Mouse (Mus musculus): Measurements from ENCODE around the gene Gpx4.
"Not testable (repeated sequence)": the region's sequence is repeated elsewhere in the genome, so short reads cannot be mapped to it uniquely, and the experiment has no call there.

The Gpx4 gene

DNA sequence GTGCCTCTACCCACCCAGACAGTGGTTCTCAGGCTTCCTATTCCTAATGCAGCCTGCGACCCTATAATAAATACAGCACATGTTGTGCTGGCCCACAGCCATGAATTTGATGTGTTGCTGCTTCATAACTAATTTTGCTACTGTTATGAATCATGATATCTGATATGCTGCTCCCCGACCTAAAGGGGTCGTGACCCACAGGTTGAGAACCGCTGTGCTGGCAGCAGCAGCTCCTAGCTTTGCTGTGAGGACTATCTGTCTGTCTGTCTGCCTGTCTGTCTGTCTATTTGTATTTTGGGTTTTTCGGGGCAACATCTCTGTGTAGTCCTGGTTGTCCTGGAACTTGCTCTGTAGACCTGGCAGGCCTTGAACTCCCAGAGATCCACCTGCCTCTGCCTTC, 23.2 kb upstream of the Gpx4 start:
- no peak for DNase-seq (ENCODE audit: low spot score)

DNA sequence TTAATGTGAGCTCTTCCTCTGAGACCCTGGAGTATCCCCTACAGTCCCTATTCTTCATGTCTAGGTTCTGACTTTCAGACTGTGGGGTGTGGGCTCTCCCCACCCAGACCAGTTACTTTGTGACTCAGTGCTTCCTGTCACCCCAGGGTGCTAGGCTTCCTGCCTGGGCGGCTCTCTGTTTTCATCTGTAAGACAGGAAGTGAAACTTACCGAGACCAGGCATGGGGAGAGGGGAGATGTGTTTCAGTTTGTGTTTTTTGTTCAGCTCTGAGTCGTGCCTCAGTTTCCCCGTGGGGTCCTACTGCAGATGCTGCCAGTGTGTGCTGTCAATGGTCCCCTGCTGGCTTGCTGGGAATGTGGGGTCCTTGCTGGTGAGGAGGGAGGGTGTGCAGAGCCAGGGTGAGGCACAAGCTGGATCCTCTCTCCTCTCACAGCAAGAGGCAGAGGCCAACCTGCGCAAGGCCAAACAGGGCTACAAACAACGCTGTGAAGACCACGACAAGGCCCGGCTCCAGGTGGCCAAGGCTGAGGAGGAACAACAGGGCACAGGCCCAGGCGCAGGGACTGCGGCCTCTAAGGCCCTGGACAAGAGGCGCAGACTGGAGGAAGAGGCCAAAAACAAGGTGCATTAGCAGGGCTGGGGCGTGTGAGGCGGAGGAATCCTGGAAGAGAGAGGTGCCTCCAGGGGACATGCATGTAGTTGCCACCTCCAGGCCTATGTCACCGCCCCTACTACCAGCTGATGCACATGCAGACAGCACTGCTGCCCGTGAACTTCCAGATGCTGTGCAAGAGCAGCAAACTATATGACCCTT, 22.5 kb upstream of the Gpx4 start:
- no peak for DNase-seq (ENCODE audit: low spot score)

DNA sequence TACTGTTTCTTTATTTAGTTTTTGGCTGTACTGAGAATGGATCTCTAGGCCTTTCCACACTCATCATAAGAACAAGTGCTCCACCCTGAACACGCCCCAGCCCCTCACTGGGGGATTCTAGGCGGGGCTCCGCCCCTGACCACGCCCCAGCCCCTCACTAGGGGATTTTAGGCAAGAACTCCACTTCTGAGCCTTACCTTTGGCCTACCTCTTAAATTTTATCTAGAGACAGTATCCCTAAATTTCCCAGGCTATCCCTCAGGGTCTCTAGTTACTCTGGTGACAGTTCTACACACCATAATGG, 22.0 kb upstream of the Gpx4 start:
- DNase-seq (ENCODE audit: low spot score) = no peak

DNA sequence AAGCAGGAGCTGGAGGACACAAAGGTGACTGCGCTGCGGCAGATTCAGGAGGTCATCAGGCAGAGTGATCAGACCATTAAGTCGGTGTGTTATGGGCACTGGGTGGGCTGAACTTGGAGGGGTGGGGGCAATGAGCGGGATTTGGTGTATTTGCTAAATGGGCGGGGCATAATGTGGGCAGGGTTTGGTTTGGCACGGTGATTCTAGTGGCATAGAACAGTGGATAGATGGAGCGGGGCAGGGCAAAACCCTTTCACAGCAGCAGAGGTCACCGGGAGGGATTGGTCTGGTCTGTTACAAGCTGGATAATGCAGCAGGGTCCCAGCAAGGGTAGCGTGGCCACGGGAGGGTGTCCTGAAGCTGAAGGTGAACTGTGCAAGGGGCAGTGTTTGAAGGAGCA, 21.5 kb upstream of the Gpx4 start:
- no peak for DNase-seq (ENCODE audit: low spot score)

DNA sequence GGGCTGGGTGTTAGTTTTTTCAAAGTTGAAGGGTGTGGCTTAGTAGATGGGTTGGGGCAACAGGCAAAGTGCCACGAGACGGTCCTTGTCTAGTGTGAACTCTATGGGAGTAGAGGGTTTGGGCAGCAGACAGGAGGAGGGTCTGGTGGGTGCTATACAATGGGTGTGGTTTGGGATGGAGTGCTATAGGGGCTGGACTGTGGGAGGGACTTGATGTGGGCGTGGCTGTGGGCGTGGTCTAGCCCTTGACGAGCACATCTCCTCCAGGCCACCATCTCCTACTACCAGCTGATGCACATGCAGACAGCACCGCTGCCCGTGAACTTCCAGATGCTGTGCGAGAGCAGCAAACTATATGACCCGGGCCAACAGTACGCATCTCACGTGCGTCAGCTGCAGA, 21.1 kb upstream of the Gpx4 start:
- no peak for DNase-seq (ENCODE audit: low spot score)

DNA sequence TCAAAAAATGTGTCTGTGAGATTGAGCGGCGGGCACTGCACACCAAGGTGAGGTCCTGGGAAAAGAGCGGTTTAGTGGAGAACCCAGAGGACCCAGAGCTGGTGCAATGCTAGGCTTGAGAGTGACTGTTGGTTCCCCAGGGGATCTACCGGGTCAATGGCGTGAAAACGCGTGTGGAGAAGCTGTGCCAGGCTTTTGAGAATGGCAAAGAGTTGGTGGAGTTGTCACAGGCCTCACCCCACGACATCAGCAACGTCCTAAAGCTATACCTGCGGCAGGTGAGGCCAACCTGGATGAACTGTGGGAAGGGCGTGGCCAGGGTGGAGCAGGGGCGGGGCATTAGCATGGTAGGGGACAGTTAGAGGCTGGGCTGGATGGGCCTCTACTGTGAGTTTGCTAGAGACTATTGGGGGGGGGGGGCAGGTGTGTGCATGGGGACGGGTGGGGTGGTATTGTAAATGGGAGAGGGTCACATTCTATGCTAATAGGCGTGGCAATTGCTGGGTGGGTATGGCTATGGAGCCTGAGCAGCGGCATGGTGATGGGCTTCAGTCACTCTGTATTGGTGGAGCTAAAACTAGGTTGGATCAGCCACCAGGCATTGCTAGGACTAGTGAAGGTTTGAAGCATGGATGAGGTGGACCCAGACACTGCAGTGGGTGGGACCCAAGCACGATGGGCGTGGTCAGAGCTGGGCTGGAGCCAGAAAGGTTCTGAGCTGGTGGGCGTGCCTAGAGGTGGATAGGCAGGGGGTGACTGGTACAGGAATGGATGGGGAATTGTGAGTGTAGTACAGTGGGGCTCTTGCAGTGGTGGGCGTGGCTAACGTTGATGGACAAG, 19.1 kb upstream of the Gpx4 start:
- DNase-seq (ENCODE audit: low spot score) = no peak

DNA sequence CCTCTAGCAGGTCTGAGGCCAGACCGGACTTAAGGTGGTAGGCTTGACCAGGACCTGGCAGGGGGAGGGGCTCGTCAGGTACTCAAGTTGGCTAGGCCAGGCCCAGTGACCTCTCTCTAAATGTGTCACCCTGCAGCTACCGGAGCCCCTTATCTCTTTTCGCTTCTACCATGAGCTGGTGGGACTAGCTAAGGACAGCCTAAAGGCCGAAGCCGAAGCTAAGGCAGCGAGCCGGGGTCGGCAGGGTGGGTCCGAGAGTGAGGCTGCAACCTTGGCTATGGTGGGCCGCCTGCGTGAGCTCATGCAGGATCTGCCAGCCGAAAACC, 18.5 kb upstream of the Gpx4 start:
- DNase-seq (ENCODE audit: low spot score) = no peak

DNA sequence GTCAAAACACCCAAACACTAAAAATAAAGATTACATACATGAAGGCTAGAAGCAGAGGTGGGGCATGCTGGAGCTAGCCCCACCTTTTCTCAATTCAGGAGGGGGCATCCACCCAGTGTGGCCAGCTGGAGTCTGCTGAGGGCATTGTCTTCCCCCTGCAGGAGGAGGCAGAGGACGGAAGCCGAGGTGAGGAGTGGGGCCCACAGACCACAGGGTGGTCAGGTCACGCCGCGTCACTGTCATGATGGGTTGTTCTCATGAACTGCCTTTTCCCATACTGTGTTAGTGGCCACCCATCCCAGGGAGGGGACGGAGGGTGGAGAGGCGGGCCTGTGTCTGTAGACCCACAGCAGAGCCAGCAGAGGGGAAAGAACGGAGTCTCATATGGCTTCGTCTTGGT, 16.8 kb upstream of the Gpx4 start:
- DNase-seq (ENCODE audit: low spot score) = no peak

DNA sequence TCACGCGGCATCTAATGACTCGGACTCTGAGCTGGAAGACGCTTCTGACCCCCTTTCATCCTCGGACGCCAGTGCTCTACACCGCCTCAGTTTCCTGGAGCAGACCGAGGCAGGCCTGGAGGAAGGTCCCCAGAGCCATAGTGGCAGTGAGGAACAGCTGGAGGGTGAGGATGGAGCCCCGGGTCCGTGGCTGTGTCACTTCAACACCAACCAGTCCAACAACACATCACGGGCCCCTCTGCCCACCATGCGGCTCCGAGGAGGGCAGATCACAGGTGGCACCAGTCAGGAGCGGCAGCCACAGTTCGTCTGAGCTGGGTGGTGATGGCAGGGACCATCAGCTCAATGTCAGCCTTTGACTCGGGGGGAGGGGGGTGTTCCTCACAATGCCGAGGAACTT, 16.2 kb upstream of the Gpx4 start:
- no peak for DNase-seq (ENCODE audit: low spot score)

DNA sequence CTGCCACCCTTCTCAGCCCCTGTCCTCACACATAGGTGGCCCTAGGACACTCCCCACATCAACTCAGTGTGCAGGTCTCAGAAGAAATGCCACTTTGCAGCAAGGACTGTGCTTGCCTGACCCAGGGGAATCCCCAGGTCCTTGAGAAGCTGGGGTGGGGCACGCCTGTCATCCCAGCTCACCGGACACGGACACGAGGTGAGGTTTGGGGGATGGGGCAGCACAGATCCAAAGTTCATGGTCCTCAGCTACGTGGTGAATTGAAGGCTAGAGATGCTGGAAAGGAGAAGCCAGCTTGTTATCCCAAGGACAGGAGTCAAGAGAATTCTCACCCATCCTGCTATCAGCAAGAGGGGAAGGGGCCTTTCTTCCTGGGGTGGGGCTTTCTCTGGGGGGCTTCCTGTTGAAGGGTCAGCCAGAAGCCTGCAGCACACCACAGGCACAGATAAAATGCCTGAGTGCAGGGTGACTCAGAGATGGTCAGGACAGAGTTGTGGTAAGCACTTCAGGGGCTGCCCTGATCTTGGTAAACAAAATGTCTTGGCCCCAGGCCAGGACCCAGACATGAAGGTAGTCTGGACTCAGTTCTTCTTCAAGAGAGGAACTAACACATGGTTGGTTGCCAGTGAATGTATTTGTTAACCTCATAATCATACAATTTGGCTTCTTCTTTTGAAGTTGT, 14.0 kb upstream of the Gpx4 start:
- no peak for DNase-seq (ENCODE audit: low spot score)

DNA sequence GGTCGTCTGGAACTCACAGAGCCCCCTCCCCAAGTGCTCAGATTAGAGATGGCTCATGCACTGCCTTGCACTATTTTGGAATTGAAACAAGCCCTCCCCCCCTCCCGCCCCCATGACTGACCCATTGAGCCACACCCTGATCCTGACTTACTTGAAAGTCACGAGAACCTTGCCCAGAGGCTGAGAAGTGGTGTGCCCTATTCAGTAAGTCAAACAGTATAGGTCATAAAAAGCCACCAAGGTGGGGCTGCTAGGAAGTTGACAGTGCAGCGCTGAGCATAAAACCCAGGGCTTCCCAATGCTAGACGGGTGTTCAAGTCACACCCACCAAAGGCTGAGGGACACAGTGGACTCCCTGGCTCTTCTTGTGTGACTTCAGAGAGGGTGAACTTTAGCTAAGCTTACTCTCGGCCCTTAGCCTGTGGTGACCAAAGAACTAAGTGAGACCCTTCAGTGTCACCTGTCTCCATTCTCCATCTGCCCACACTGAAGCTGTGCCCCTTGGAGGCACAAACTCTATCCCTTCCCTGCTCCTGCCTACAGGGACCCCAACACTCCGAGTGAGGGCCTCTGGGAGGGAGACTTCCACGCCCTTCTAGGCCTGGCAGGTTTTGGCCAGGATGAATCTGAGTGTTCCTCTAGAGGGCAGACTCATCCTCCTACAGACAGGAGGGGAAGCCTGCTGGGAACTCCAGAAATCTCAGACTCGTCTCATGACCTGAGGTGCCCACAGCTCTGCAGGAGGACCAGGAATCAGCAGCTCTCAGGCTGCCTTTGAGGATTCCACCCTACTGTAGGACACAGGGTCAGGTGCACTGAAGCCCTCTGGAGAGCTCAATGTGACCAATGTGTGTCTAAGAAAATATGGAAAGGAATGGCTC, 13.2 kb upstream of the Gpx4 start:
- DNase-seq (ENCODE audit: low spot score) = peak; percentile 79

DNA sequence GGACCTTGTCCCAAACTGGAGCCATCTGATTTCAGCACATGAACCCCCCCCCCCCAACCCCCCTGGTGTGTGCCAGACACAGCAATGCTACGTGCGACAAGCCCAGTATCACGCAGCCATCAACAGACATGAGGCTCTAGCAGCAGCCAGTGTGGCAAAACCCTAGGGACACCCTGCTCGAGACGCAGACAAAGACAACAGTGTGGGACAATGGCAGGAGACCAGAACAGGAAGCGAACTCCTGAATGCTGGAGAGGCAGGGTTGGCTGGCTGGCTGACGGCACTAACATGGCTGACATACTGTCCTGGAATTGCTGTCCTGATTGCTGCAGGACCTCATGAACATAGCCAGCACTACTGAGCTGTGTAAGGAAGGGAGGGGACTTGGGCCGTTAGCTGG, 11.8 kb upstream of the Gpx4 start:
- DNase-seq (ENCODE audit: low spot score) = no peak

DNA sequence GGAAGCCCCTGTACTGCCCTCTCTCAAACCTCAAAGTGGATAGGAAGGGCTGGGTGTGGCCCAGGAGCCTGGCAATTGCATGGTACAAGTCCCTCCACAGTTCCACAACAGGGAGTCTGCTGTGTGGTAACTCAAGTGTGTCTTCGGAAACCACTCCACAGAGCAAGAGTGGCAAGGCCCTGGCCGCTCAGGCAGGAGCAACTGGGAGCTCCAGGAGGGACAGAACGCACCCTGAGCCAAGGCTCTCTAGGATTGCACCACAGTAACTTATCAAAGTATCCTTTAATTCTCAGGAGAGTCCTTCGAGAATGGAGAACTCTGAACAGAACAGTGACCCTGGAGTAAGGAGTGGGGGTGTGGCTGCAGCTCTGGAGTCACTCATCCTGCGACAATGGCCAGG, 11.3 kb upstream of the Gpx4 start:
- no peak for DNase-seq (ENCODE audit: low spot score)

DNA sequence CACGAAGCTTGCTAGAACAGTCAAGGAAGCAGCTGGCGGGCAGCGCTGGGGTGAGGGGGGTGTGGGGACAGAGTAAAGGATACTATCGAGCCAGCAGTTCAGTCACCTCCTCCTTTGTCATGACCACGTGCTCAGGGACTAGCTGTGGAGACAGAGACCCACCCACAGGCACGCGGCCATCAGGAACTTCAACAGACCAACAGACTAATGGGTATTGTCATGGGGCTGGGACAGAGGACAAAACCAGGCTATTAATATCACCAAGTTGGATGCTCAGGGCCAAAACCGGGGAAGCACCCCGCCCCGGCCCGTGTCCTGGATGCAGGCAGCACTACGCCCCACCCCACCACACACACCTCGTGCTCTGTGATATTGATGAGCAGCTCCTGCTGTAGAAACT, 10.1 kb upstream of the Gpx4 start:
- no peak for DNase-seq (ENCODE audit: low spot score)

DNA sequence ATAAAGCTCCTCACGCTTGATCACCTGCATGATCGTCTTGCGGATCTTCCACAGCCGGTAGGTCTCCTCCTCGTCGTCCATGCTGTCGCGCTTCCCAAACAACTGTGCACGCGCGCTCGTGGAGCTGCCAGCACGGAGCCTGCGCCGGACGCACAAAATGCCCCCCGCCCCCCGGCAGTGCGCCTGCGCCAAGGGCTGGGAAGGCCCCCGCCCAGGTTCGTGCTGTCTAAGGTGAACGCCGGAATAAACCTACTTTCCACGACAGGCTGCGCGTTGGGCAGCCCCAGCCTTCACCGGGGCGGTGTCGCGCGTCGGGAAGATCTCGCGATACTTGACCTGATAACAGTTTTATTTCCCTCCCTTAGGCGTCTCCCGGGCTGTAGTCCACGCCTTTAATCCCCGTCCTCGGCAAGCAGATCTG, 7.4 kb upstream of the Gpx4 start, which contains the start of gene Polr2e:
Gene Polr2e, minus strand, starts transcription at position 237 of the 421 bp plus-strand sequence.
- DNase-seq (ENCODE audit: low spot score) = peak; percentile 99

DNA sequence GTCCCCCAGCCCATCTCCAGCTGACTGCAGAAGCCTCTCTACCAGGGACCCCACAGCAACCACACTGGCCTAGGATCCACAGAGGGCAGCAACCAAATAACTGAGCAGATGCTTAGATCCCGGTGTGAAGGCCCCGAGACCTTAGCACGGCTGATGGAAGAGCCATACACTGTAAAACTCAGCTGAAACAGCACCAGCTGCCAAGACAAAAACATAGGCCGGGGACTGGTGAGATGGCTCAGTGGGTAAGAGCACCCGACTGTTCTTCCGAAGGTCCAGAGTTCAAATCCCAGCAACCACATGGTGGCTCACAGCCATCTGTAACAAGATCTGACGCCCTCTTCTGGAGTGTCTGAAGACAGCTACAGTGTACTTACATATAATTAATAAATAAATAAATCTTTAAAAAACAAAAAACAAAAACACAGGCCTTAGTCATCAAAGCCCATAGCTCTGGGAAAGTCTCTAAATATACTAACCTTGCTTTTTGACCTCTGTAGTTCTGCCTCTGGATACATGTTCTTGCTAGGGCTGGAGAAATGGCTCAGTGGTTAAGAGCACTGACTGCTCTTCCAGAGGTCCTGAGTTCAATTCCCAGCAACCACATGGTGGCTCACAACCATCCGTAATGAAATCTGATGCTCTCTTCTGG, 5.4 kb upstream of the Gpx4 start:
- not testable (repeated sequence) for DNase-seq (ENCODE audit: low spot score)

DNA sequence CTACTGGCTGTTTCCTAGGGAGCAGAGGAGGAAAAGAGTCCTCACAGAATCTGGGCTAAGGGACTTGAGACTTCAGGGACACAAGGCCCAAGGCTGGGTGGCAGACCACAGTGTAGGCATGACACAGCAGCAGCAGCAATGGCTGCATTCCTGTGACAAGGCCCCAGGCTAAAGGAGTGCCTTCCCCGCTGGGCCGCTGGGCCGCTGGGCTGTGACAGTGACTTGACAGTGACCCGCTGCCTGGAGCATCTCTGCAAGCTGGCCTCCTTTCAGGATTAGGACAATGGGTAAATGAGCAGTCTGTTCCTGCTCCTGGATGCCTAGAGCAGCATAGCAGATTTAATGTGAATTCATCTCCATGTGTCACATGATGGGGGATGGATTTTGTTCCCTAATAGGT, 2.9 kb upstream of the Gpx4 start:
- no peak for DNase-seq (ENCODE audit: low spot score)

DNA sequence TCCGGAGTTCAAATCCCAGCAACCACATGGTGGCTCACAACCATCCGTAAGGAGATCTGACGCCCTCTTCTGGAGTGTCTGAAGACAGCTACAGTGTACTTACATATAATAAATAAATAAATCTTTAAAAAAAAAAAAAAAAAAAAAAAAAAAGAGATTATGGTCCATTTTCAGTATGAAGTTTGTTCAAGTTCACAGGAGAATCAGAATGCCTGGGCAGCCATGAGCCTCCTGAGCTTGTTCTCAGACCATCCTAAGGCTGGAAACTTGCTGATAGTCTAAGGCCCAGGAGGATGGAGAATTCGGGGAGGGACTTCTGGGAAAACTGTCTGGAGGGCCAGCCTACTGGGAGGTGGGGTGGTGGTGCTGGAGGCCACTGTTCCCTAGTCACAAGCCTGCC, 1.6 kb upstream of the Gpx4 start:
- peak; percentile 42 for DNase-seq (ENCODE audit: low spot score)

DNA sequence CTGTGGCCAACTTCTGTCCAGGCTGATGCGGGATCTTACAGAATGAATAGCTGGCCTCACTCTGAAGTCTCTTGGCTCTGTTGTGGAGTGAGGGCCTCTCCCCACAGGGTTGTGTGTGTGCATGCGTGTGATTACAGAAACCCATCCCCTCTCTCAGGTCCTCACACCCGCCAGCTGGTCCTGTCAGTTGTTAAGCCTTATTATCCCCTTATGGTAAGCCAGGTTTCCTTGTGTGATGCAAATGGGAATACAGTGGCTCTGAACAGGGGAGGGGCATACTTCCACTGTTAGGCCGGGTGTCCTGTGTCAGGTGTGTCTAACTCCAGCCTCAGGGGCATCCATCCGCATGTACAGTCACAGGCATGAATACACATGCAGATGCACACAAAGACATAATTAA, 1.2 kb upstream of the Gpx4 start:
- no peak for DNase-seq (ENCODE audit: low spot score)

DNA sequence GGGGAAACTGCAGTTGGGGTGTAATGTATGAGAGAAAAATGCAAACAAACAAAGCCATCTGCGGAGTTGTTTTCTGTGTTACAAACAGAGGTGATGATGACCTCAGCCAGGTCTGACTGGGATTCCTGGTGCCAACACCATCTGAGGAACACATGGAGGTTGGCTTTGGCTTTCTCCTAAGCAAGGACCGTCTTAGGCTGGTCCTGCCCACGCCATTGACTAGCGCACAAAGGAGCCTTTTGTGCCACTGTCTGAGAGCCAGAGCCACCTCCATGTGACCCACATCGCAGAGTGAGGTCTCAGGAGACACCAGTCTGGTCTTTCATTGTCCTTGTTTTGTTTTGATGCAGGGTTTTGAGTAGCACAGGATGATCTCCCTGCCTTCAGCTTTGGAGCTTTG, 1.4 kb downstream of the Gpx4 start:
- DNase-seq (ENCODE audit: low spot score) = no peak

DNA sequence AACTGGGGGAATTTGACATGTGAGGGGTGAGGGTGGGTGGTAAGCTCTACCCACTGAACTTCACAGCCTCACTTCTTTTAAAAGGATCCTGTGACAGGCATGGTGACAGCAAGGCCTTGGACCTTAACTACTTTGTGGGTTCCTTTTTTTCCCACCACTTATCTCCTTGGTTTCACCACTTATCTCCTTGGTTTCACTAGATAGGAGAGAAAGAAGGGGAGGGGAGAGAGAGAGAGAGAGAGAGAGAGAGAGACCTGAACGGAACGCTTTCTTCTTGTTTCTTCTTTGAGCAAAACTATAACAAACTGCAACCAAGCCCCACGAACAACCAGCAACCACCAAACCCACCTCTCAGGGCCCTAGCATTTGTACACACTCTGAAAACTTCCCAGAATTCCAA, 1.9 kb downstream of the Gpx4 start:
- no peak for DNase-seq (ENCODE audit: low spot score)

DNA sequence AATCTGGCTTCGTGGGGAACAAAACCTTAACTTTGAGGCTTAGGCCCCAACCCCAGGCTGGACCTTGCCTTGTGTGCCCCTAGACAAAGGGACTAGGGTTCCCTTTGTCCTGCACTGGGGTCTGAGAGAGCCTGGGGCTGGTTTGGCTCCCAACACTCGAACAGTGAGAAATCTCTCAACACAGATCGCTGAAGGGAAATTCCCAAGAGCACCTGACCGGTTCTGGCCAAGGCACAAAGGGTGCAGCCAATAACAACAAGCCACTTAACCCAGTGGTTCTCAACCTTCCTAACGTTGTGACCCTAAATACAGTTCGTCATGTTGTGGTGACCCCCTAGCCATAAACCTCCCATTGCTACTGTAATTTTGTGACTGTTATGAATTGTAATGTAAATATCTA, 3.3 kb downstream of the Gpx4 start:
- DNase-seq (ENCODE audit: low spot score) = peak; percentile 63

Measured in adipocyte (in vitro differentiated cells).